Mouse (Mus musculus): ENCODE data around the gene Chmp4b. TPM values are rescaled to one million over a fixed set of nuclear protein-coding genes. Genes with fewer than 3 reads are reported as not detected.
A peak's percentile ranks its signal among the peaks of the same experiment; 100 is the strongest.

Chmp4b gene
- polyA plus RNA-seq (2015; fragmentation: Nextera tagmentation; extraction: Ambion mirVana) = 19.3 and 22.6 TPM in 2 replicates

DNA sequence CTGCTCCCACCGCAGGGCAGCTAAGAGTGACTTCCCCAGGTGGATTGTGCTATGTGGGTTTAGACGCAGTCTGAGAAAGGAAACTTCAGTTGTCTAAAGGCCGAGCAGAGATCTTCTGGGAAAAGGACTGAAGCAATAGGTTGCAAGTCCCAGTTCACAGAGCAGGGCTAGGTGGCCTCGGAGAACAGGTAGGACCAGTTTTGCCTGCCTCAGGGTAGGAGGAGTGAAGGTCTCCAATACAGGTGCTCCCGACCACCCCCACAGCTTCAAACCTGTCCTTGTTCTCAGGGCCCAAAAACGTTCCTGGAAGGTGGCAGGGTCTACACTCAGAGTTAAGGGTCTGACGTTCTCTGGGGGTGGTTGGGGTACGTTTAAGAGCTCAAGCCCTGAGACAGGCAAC lies at the start of gene Chmp4b:
Chmp4b (plus strand) TSS at position 343 of the 400 bp plus-strand sequence.
- H3K9me3 ChIP-seq (ENCODE audit: control insufficient read depth, low read length) = no peaks in the 10 kb centered on the region
- peak within 1 kb of the TSS; percentile 55 for H3K9ac ChIP-seq (ENCODE audit: low read length)
- no peaks in the 10 kb centered on the region for H3K36me3 ChIP-seq (ENCODE audit: control insufficient read depth, insufficient read depth, low read length)
- H3K4me3 ChIP-seq (ENCODE audit: low read length) = no peak within 1 kb of the TSS
- H3K27me3 ChIP-seq (ENCODE audit: control insufficient read depth, insufficient read depth, low read depth, low read length) = no peaks in the 10 kb centered on the region
- peak within 1 kb of the TSS; percentile 93 for H3K27ac ChIP-seq (ENCODE audit: low read length)
- H3K4me2 ChIP-seq (ENCODE audit: low read depth, low read length) = peak within 1 kb of the TSS; percentile 43
- peak; percentile 78 for ATAC-seq (ENCODE audit: low read depth)
- 33% methylated on average over 8 of the region's 8 CpGs for WGBS
- 0 out of 2 replicates have a peak, but pooled peaks cover 3% of the 10 kb centered on the region for H3K4me1 ChIP-seq (replicated peaks; ENCODE audit: control insufficient read depth, insufficient read depth, low read length)

DNA sequence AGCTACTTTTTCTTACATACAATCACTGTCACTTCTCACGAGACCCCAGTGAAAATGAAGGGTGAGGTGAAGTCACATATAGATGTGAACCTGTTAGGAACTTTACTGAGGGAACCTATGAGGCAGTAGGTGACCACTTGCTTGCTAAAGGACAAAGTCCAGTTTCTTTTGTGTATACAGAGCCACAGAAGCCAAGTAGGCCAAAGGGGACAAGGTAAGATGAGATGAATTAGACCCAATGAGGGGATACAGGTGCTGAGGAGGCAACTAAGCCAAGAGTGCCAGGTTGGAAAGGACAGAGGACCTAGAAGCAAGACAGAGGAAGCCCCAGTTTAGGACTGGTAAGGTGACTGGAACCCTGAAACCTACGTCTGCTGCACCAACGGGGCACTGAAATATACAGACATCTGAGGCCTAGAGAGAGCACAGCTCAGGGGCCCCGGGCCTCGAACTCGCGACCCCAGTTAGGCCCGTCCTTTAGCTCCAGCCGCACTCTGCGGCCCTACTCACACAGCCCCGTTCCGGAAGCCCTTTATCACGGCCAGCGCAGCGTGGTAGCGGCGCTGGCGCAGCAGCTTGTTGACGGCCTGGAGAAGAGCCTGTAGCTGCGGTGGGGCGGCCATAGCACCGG lies 48.4 kb upstream of the Chmp4b start:
- H3K27ac ChIP-seq (ENCODE audit: low read length) = peak overlapping the region; percentile 60
- H3K36me3 ChIP-seq (ENCODE audit: control insufficient read depth, insufficient read depth, low read length) = no peaks in the 10 kb centered on the region
- peaks cover 6% of the 10 kb centered on the region; the same call in 1 of the 2 replicates for H3K4me1 ChIP-seq (replicated peaks; ENCODE audit: control insufficient read depth, insufficient read depth, low read length)
- no peaks in the 10 kb centered on the region for H3K9me3 ChIP-seq (ENCODE audit: control insufficient read depth, low read length)
- H3K9ac ChIP-seq (ENCODE audit: low read length) = peak overlapping the region; percentile 86
- 11% methylated on average over 22 of the region's 22 CpGs for WGBS
- H3K4me3 ChIP-seq (ENCODE audit: low read length) = peak overlapping the region; percentile 78
- H3K27me3 ChIP-seq (ENCODE audit: control insufficient read depth, insufficient read depth, low read depth, low read length) = no peaks in the 10 kb centered on the region
- ATAC-seq (ENCODE audit: low read depth) = no peak
- H3K4me2 ChIP-seq (ENCODE audit: low read depth, low read length) = peak overlapping the region; percentile 67

DNA sequence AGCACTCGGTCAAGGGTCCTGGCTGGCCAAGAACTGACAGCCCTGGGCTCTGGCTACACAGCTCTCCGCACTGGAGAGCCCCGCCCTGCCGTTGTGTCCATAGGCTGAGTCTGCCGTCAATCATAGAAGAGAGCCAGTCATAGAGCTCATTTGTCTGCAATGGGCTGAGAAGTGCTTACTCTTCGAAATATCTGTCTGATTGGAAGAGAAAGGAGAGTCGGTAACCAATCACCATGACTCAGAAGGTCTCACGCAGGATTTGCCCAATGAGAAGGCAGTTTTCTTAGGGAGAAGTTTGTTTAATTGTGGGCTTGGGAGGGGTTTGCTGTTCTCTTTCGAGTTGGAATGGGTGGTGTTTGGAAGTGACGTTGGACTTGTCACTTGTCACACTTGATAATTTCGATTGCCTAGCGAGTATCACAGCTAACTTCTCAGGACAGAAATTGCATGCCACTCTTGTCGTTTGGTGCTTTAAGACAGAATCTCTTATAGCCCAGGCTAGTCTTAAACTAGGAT lies 47.8 kb upstream of the Chmp4b start, which contains the start of gene Pxmp4:
Pxmp4 (minus strand) TSS at position 71 of the 516 bp plus-strand sequence.
- WGBS = under 1% methylated on average over 13 of the region's 13 CpGs
- ATAC-seq (ENCODE audit: low read depth) = peak; percentile 100

DNA sequence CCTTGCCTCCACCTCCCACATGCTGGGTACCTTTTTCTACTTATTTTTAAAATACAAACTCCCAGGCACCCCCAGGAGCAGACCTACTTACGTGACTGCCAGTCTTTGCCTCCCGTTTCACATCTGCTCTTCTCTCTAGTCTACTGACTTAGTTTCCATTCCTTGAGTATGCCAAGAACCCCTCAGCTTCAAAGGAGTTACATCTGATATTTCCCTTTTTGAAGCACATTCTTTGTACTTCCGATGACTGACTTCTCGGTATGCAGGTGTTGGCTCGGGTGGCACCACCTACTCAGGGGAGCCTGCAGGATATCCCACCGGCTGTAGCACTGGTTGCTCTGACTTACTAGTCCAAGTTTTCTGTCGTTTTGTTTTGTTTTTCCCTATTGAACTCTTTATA lies 47.3 kb upstream of the Chmp4b start:
- no peaks in the 10 kb centered on the region for H3K9me3 ChIP-seq (ENCODE audit: control insufficient read depth, low read length)
- H3K4me3 ChIP-seq (ENCODE audit: low read length) = peak overlapping the region; percentile 78
- 24% methylated on average over 7 of the region's 7 CpGs for WGBS
- peak overlapping the region; percentile 49 for H3K9ac ChIP-seq (ENCODE audit: low read length)
- ATAC-seq (ENCODE audit: low read depth) = no peak
- no peaks in the 10 kb centered on the region for H3K27me3 ChIP-seq (ENCODE audit: control insufficient read depth, insufficient read depth, low read depth, low read length)
- no peaks in the 10 kb centered on the region for H3K36me3 ChIP-seq (ENCODE audit: control insufficient read depth, insufficient read depth, low read length)
- peak overlapping the region; percentile 35 for H3K27ac ChIP-seq (ENCODE audit: low read length)
- peak overlapping the region; percentile 67 for H3K4me2 ChIP-seq (ENCODE audit: low read depth, low read length)
- peaks cover 6% of the 10 kb centered on the region; the same call in 1 of the 2 replicates for H3K4me1 ChIP-seq (replicated peaks; ENCODE audit: control insufficient read depth, insufficient read depth, low read length)

More for the DNA sequence above, 47.8 kb upstream of the Chmp4b start, which contains the start of gene Pxmp4:
- H3K36me3 ChIP-seq (ENCODE audit: control insufficient read depth, insufficient read depth, low read length) = no peaks in the 10 kb centered on the region
- H3K27ac ChIP-seq (ENCODE audit: low read length) = peak within 1 kb of the TSS; percentile 60
- peak within 1 kb of the TSS; percentile 67 for H3K4me2 ChIP-seq (ENCODE audit: low read depth, low read length)
- H3K9me3 ChIP-seq (ENCODE audit: control insufficient read depth, low read length) = no peaks in the 10 kb centered on the region
- peak within 1 kb of the TSS; percentile 86 for H3K9ac ChIP-seq (ENCODE audit: low read length)
- H3K4me1 ChIP-seq (replicated peaks; ENCODE audit: control insufficient read depth, insufficient read depth, low read length) = peaks cover 6% of the 10 kb centered on the region; the same call in 1 of the 2 replicates
- H3K4me3 ChIP-seq (ENCODE audit: low read length) = peak within 1 kb of the TSS; percentile 78
- H3K27me3 ChIP-seq (ENCODE audit: control insufficient read depth, insufficient read depth, low read depth, low read length) = no peaks in the 10 kb centered on the region

DNA sequence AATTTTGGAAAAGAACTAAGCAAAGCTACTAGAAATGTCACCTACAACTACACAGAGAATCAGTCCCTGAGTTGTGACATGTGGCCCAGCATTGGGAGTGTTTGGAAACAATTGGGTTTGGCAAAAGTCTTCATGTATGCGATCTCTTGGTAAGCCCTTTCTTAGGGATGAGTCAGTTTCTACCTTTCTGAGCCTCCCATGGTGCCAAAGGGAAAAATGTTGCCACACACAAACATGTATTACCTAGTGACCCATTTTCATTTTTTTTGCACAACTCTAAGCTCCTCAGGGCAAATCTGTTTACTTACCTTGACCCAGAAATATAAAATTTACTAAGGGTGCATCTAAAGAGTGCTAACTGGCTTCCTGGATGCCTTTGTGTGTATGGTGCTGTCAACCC lies 44.5 kb upstream of the Chmp4b start:
- Histone ChIP-seq H3K27ac (ENCODE audit: low read length) (no peak overlapping the region), H3K4me3 (ENCODE audit: low read length) (no peak overlapping the region), H3K4me1 (replicated peaks; ENCODE audit: control insufficient read depth, insufficient read depth, low read length) (peaks cover 6% of the 10 kb centered on the region; the same call in 1 of the 2 replicates), H3K9ac (ENCODE audit: low read length) (no peak overlapping the region), H3K9me3 (ENCODE audit: control insufficient read depth, low read length) (no peaks in the 10 kb centered on the region), H3K27me3 (ENCODE audit: control insufficient read depth, insufficient read depth, low read depth, low read length) (no peaks in the 10 kb centered on the region), H3K36me3 (ENCODE audit: control insufficient read depth, insufficient read depth, low read length) (no peaks in the 10 kb centered on the region), H3K4me2 (ENCODE audit: low read depth, low read length) (no peak overlapping the region)
- ATAC-seq (ENCODE audit: low read depth) = no peak
- WGBS = 81% methylated on average over 1 of the region's 1 CpGs

DNA sequence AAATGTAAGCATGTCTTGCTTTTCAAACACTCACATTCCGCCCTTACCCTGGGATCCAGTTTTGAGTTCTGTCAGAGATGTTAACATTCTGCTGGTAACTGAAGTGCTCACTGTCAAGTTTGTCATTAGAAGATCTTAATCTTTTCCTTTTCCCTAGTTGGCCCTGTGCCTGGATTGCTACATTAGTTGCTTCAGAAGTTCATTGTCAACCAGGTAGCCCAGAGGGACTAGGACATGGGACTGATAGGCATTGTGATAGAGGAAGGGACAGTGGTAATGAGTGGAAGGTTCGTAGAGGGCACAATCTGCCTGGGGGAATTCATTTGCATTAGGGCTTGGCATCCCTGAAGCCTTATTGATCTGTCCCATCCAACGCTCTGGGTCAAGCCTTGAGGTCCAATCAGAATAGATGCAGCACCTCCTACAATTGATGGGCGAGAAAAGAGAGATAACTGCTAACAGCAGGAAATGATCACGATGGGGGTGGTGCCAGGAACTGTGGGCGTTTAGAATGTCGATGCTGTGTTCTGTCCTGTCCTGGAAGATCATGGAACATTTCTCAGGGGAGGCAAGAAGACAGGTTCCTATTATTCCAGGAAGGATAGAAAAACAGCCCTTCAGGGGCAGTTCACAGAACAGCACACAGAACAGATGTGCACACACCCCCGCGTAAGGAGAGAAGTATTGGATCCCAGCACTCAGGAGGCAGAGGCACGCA lies 42.3 kb upstream of the Chmp4b start:
- 54% methylated on average over 10 of the region's 10 CpGs for WGBS
- no peak overlapping the region for H3K4me3 ChIP-seq (ENCODE audit: low read length)
- no peaks in the 10 kb centered on the region for H3K27me3 ChIP-seq (ENCODE audit: control insufficient read depth, insufficient read depth, low read depth, low read length)
- H3K27ac ChIP-seq (ENCODE audit: low read length) = no peak overlapping the region
- no peak overlapping the region for H3K9ac ChIP-seq (ENCODE audit: low read length)
- no peak overlapping the region for H3K4me2 ChIP-seq (ENCODE audit: low read depth, low read length)
- H3K9me3 ChIP-seq (ENCODE audit: control insufficient read depth, low read length) = no peaks in the 10 kb centered on the region
- peaks cover 7% of the 10 kb centered on the region; the same call in 1 of the 2 replicates for H3K4me1 ChIP-seq (replicated peaks; ENCODE audit: control insufficient read depth, insufficient read depth, low read length)
- H3K36me3 ChIP-seq (ENCODE audit: control insufficient read depth, insufficient read depth, low read length) = no peaks in the 10 kb centered on the region
- ATAC-seq (ENCODE audit: low read depth) = no peak

DNA sequence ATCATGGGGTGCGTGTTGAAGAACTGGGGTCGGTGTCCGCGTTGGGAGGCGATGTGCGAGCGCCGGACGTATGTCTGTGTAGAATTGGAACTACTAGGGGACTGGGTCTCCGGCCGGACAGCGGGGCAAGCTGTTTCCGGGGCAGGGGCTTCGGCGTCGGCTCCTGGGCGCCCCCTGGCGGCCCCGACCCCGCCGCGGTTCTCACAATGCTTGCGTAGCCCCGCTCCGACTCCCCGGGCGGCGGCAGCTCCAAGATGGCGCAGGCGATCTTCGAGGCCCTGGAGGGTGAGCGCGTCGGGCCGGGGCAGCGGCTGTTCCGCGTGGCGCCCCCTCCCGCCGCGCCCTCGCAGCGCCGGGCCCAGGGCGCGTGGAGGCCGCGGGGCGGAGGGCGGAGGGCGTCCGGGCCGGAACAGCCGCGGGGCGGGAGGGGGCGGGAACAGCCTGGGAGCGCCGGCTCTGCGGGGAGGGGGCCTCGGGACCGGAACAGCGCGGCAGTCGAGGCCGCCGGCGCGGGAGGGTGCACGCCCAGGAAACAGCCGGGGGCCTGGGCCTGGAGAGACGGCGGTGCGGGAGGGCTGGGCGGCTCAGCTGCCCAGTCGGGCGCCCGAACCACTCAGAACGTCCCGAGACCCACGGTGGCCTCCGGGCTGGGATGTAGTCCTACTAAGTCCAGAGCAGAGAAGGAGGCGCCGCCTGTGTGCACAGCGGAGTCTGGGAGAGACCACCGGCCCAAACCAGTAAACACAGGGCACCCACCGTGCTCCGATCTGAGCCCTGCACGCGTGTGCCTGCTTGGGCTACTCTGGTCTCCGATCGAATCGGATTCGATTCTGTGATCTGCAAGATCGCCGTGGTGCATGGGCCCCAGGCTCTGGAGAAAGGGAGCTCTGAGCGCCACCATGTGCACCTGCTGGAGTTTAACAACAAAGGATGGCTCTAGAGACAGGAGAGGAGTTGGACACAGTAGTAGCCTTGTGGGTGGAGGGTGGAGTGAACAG lies 38.1 kb upstream of the Chmp4b start, which contains the start of the genes Zfp341 and 4930519P11Rik:
Zfp341 (plus strand) TSS at position 180 of the 998 bp plus-strand sequence.
4930519P11Rik (minus strand) TSS at position 320 of the 998 bp plus-strand sequence.
- Histone ChIP-seq H3K9ac (ENCODE audit: low read length) (peak within 1 kb of the TSS; percentile 88), H3K4me2 (ENCODE audit: low read depth, low read length) (peak within 1 kb of the TSS; percentile 58), H3K27ac (ENCODE audit: low read length) (peak within 1 kb of the TSS; percentile 98), H3K4me1 (replicated peaks; ENCODE audit: control insufficient read depth, insufficient read depth, low read length) (peaks cover 14% of the 10 kb centered on the region; the same call in 1 of the 2 replicates), H3K4me3 (ENCODE audit: low read length) (peak within 1 kb of the TSS; percentile 66), H3K27me3 (ENCODE audit: control insufficient read depth, insufficient read depth, low read depth, low read length) (no peaks in the 10 kb centered on the region), H3K9me3 (ENCODE audit: control insufficient read depth, low read length) (no peaks in the 10 kb centered on the region), H3K36me3 (ENCODE audit: control insufficient read depth, insufficient read depth, low read length) (no peaks in the 10 kb centered on the region)
- under 1% methylated on average over 88 of the region's 98 CpGs for WGBS
- peak; percentile 95 for ATAC-seq (ENCODE audit: low read depth)

DNA sequence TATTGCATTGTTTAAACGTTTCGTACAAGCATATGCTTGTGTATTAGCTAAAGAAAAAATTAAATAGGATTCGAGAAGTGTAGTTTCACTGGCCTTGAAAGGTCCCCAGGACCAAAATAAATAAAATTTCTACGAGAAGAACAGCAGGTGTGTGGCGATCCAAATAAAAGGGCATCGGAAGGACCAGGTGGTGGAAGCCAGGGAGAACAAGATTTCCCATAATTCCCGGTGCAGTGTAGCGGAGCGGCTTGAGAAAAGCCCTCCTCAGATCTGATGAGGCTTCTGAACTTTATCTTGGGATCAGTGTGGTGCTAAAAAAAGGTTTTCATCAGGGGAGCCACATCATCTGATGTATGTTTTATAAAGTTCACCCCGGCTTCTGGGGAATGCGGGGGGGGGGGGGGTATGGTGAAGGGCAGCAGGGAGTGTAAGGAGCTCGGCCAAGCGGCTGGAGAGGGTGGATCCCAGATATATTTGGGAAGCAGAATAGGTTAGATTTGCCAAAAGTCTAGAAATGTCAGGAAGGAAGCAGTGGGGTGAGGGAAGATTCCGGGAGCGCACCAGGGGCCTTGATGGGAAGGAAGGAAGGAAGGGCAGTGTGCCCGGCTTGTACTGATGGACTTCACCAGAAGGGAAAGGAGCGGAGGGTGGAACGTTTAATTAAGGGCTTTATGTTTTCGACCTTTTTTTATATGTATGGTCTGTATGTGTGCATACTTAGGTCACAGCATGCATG lies 36.5 kb upstream of the Chmp4b start:
- Histone ChIP-seq H3K4me3 (ENCODE audit: low read length) (peak overlapping the region; percentile 19; the same call in 1 of the 2 replicates), H3K27me3 (ENCODE audit: control insufficient read depth, insufficient read depth, low read depth, low read length) (no peaks in the 10 kb centered on the region), H3K4me2 (ENCODE audit: low read depth, low read length) (peak overlapping the region; percentile 26), H3K4me1 (replicated peaks; ENCODE audit: control insufficient read depth, insufficient read depth, low read length) (peaks cover 14% of the 10 kb centered on the region; the same call in 1 of the 2 replicates), H3K9me3 (ENCODE audit: control insufficient read depth, low read length) (no peaks in the 10 kb centered on the region), H3K27ac (ENCODE audit: low read length) (peak overlapping the region; percentile 30; the same call in 1 of the 2 replicates), H3K9ac (ENCODE audit: low read length) (0 out of 2 replicates have a peak overlapping the region, but pooled peaks have one; percentile 28), H3K36me3 (ENCODE audit: control insufficient read depth, insufficient read depth, low read length) (no peaks in the 10 kb centered on the region)
- no peak for ATAC-seq (ENCODE audit: low read depth)
- 58% methylated on average over 19 of the region's 19 CpGs for WGBS

Data from lung, embryonic 16.5 days (tissue).